Mouse (Mus musculus): ENCODE measurements around the gene Zfp28.

DNA sequence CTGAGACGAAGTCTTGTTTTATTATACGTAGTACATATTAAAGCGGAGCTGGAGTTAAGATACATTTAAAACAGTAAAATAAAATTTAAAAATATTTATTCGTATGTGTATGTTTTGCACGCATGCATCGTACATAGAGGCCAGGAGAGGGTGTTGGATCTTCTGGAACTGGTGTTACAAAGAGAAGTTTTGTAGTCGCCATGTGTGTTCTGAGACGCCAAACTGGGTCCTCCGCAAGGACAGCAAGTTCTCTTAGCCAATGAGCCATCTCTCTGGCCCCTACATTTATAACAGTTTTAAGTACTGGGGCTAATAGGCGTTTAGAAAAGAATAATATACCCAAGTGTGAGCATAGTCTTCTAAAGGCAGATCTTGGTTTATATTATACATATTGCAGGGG lies 39.0 kb upstream of the Zfp28 start:
- no peak for TF ChIP-seq CTCF (IDR thresholded peaks at IDR 0.05; ENCODE audit: borderline replicate concordance, control insufficient read depth, extremely low read depth, insufficient read depth, low read length, poor library complexity)
- no peak for TF ChIP-seq POLR2A (IDR thresholded peaks at IDR 0.05; ENCODE audit: control insufficient read depth, extremely low read depth, insufficient read depth, low read length, poor library complexity)

Measured in thymus, adult 2 months (tissue).